Mouse (Mus musculus) heart, adult 2 months (tissue): ENCODE measurements around the gene Zdhhc16.

ENCODE experiments used
- CTCF ChIP-seq: fragments of 200-600 bp; IDR thresholded peaks from 2 replicates; pipeline ENCODE4 v1.8.1; 2022; ENCODE audit warnings: antibody characterized with exemption, mild to moderate bottlenecking, moderate library complexity
- EP300 ChIP-seq: fragments of 200-500 bp; IDR thresholded peaks from 2 replicates; pipeline ENCODE4 v1.6.1; 2011; ENCODE audit warnings: low read depth, low read length, control low read depth; ENCODE audit not compliant: insufficient read depth
- POLR2A ChIP-seq: fragments of 200-500 bp; IDR thresholded peaks from 2 replicates; pipeline ENCODE4 v1.6.1; 2011; ENCODE audit warnings: mild to moderate bottlenecking, low read depth, low read length, control low read depth; ENCODE audit not compliant: insufficient read depth

DNA sequence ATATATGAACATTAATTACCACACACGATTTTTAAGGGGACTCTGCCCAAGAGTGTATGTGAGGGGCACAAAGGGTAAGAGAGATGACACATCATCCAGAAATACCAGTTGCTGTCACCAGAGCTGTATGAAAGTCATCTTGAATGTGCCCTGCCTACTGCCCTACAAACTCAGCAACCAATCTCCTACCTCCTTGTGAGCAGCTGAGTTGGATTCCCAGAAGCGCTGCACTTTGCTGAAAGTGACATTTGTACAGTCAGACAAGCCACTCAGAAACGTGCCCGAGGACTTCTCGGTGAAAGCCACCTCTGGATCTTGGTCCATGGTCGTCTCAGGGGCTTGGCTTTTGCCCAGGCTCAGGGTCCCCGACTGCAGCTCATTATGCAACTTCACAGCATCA lies 38.3 kb upstream of the Zdhhc16 start:
- TF ChIP-seq CTCF = no peak
- no peak for TF ChIP-seq POLR2A
- TF ChIP-seq EP300 = no peak
